Mouse (Mus musculus) liver, postnatal 0 days (tissue): ENCODE results near the gene Aatk.
A peak's percentile ranks its signal among the peaks of the same experiment; 100 is the strongest.

Experiments
- CTCF ChIP-seq: sonication (generic); IDR thresholded peaks from 2 replicates; pipeline ENCODE4 v1.5.1; 2016; ENCODE audit warnings: antibody characterized with exemption, low read depth
- EP300 ChIP-seq: IDR thresholded peaks from 2 replicates; pipeline ENCODE4 v1.6.1; 2016; ENCODE audit warnings: antibody characterized with exemption, low read depth, mild to moderate bottlenecking

GRCm38 (mm10) chr11:120007496-120008080 lies 39.4 kb downstream of the Aatk start:
- TF ChIP-seq CTCF (0 out of 2 replicates have a peak, but pooled peaks have one; percentile 7), EP300 (no peak)
